Mouse (Mus musculus) adipose tissue, adult 10 weeks (tissue): ENCODE measurements around the gene Gm3376. TPM values are rescaled to one million over a fixed set of nuclear protein-coding genes. Genes with fewer than 3 reads are reported as not detected.

Experiments
- polyA plus RNA-seq: library from polyadenylated mRNA; stranded (reverse); fragments of 350-450 nt; fragmentation: Illumina TruSeq; extraction: RNeasy Lipid Tissue Mini Kit (QIAGEN cat#74804); gene quantifications from one replicate; pipeline ENCODE4 v1.2.3, GENCODE M21; 2014; ENCODE audit warnings: low read depth, low replicate concordance

The Gm3376 gene
- polyA plus RNA-seq, result not detected

GRCm38 (mm10) chrY:3771373-3771772, at the start of gene Gm3376:
Gm3376 (plus strand) TSS chrY:3771673.

